Mouse (Mus musculus): Measurements from ENCODE around the gene Brpf3. TPM values are rescaled to one million over a fixed set of nuclear protein-coding genes. Genes with fewer than 3 reads are reported as not detected.
A peak's percentile ranks its signal among the peaks of the same experiment; 100 is the strongest.

Gene Brpf3
- 13.1 and 17.3 TPM in 2 replicates for polyA plus RNA-seq (2014; fragmentation: Nextera tagmentation; extraction: Ambion mirVana)

DNA sequence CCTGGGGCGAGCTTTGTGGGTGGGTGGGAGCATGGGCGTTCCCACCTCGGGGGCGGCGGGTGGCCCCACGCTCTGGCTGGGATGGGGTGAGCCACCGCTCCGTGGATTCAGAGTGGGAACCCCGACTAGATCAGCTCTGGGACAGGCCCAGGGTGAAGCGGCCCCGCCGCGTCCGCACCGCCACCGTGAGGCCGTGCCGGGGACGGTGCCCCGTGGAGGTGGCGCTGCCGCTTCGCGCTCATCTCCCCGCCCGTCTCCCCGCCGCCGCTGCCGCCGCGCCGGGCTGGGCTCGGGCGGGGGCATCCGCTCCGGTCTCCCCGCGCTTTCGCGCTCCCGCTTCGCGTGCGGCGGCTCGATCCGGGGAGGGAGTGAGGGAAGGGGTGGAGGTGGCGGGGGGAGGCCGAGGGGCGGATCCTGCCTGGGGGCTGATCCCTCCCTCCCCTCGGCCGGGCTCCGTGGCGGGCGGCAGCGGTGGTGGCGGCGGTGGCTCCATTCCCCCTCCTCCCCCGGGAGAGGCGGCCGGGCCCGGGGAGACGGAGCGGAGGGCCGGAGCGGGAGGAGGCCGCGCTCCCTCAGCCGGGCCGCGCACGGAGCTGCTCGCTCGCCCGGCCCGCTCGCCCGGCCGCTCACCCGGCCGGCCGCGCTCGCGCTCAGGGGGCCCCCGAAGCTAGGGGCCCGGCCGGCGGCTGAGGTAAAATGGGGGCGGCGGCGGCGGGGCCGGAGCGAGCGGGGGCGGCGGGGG lies at the start of gene Brpf3:
Brpf3 (plus strand) TSS at position 420 of the 742 bp plus-strand sequence.
- H3K36me3 ChIP-seq (ENCODE audit: control insufficient read depth, insufficient read depth, low read length), result no peaks in the 10 kb centered on the region
- WGBS, result under 1% methylated on average over 49 of the region's 99 CpGs
- peak within 1 kb of the TSS; percentile 97 for H3K4me3 ChIP-seq (ENCODE audit: low read depth, low read length)
- H3K27me3 ChIP-seq (ENCODE audit: control insufficient read depth, insufficient read depth, low read length), result no peaks in the 10 kb centered on the region
- peak within 1 kb of the TSS; percentile 97 for H3K27ac ChIP-seq (ENCODE audit: low read depth, low read length)
- peaks cover 12% of the 10 kb centered on the region for H3K4me1 ChIP-seq (replicated peaks; ENCODE audit: control insufficient read depth, insufficient read depth, low read length)
- ATAC-seq (replicated peaks; ENCODE audit: low FRiP score) (peak; percentile 74), DNase-seq (ENCODE audit: low spot score) (peak; percentile 92)
- H3K4me2 ChIP-seq (ENCODE audit: low read depth, low read length, severe bottlenecking), result peak within 1 kb of the TSS; percentile 99
- H3K9ac ChIP-seq (ENCODE audit: low read length), result peak within 1 kb of the TSS; percentile 100
- no peaks in the 10 kb centered on the region for H3K9me3 ChIP-seq (ENCODE audit: control insufficient read depth, low read length)

DNA sequence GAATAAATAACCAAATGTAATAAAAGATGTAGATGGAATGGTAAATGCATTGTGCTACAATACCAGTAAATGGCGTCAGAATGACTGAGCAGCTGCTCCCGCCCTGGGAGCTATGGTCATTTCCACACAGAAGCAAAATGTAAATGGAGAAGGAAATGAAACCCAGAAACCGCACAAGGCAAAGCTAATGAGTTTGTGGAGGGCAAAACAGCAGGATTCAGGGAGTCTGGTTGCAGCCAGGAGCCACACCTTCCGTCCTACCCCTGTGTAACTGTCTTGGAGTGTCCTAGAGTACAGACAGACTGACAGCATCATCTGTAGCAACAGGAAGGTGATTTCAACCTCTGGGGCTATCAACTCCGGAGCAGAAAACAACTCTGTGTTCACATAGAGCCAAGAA lies 44.4 kb upstream of the Brpf3 start:
- no peak overlapping the region for H3K4me3 ChIP-seq (ENCODE audit: low read depth, low read length)
- no peaks in the 10 kb centered on the region for H3K27me3 ChIP-seq (ENCODE audit: control insufficient read depth, insufficient read depth, low read length)
- DNase-seq (ENCODE audit: low spot score), result no peak
- H3K36me3 ChIP-seq (ENCODE audit: control insufficient read depth, insufficient read depth, low read length), result no peaks in the 10 kb centered on the region
- no peak overlapping the region for H3K9ac ChIP-seq (ENCODE audit: low read length)
- H3K4me2 ChIP-seq (ENCODE audit: low read depth, low read length, severe bottlenecking), result no peak overlapping the region
- 79% methylated on average over 5 of the region's 5 CpGs for WGBS
- no peaks in the 10 kb centered on the region for H3K4me1 ChIP-seq (replicated peaks; ENCODE audit: control insufficient read depth, insufficient read depth, low read length)
- ATAC-seq (replicated peaks; ENCODE audit: low FRiP score), result no peak
- H3K27ac ChIP-seq (ENCODE audit: low read depth, low read length), result no peak overlapping the region
- H3K9me3 ChIP-seq (ENCODE audit: control insufficient read depth, low read length), result no peaks in the 10 kb centered on the region

DNA sequence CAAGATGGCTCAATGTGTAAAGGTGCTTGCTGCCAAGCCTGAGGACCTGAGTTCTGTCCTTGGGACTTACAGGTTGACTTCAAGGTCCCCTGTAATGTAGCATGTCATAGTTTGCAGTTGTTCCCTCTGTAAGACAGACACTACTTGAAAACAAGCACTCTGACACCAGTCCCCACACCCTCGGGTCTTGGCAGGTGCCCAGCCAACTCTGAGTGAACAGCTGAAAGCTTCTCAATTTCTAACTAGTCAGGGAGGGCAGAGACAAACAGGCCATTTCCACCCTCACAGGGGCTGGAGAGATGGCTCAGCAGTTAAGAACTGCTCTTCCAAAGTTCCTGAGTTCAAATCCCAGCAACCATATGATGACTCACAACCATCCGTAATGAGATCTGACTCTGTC lies 43.4 kb upstream of the Brpf3 start:
- H3K36me3 ChIP-seq (ENCODE audit: control insufficient read depth, insufficient read depth, low read length), result no peaks in the 10 kb centered on the region
- no peaks in the 10 kb centered on the region for H3K4me1 ChIP-seq (replicated peaks; ENCODE audit: control insufficient read depth, insufficient read depth, low read length)
- no peaks in the 10 kb centered on the region for H3K27me3 ChIP-seq (ENCODE audit: control insufficient read depth, insufficient read depth, low read length)
- DNase-seq (ENCODE audit: low spot score) (no peak), ATAC-seq (replicated peaks; ENCODE audit: low FRiP score) (no peak)
- H3K9me3 ChIP-seq (ENCODE audit: control insufficient read depth, low read length), result no peaks in the 10 kb centered on the region
- H3K4me2 ChIP-seq (ENCODE audit: low read depth, low read length, severe bottlenecking), result no peak overlapping the region
- 82% methylated on average over 2 of the region's 2 CpGs for WGBS
- no peak overlapping the region for H3K27ac ChIP-seq (ENCODE audit: low read depth, low read length)
- no peak overlapping the region for H3K4me3 ChIP-seq (ENCODE audit: low read depth, low read length)
- H3K9ac ChIP-seq (ENCODE audit: low read length), result no peak overlapping the region

- WGBS, result 81% methylated on average over 8 of the region's 8 CpGs
- Histone ChIP-seq H3K4me1 (replicated peaks; ENCODE audit: control insufficient read depth, insufficient read depth, low read length) (no peaks in the 10 kb centered on the region), H3K4me3 (ENCODE audit: low read depth, low read length) (no peak overlapping the region), H3K9ac (ENCODE audit: low read length) (no peak overlapping the region), H3K27me3 (ENCODE audit: control insufficient read depth, insufficient read depth, low read length) (no peaks in the 10 kb centered on the region), H3K9me3 (ENCODE audit: control insufficient read depth, low read length) (no peaks in the 10 kb centered on the region), H3K4me2 (ENCODE audit: low read depth, low read length, severe bottlenecking) (no peak overlapping the region), H3K36me3 (ENCODE audit: control insufficient read depth, insufficient read depth, low read length) (no peaks in the 10 kb centered on the region), H3K27ac (ENCODE audit: low read depth, low read length) (no peak overlapping the region)
- DNase-seq (ENCODE audit: low spot score), result no peak
- ATAC-seq (replicated peaks; ENCODE audit: low FRiP score), result no peak
Observed at GRCm38 (mm10) chr17:28760736-28761312, 40.1 kb upstream of the Brpf3 start.

GRCm38 (mm10) chr17:28761871-28762270 lies 39.0 kb upstream of the Brpf3 start:
- Histone ChIP-seq H3K4me2 (ENCODE audit: low read depth, low read length, severe bottlenecking) (no peak overlapping the region), H3K27ac (ENCODE audit: low read depth, low read length) (no peak overlapping the region), H3K36me3 (ENCODE audit: control insufficient read depth, insufficient read depth, low read length) (no peaks in the 10 kb centered on the region), H3K4me1 (replicated peaks; ENCODE audit: control insufficient read depth, insufficient read depth, low read length) (no peaks in the 10 kb centered on the region), H3K9me3 (ENCODE audit: control insufficient read depth, low read length) (no peaks in the 10 kb centered on the region), H3K27me3 (ENCODE audit: control insufficient read depth, insufficient read depth, low read length) (no peaks in the 10 kb centered on the region), H3K9ac (ENCODE audit: low read length) (no peak overlapping the region), H3K4me3 (ENCODE audit: low read depth, low read length) (no peak overlapping the region)
- DNase-seq (ENCODE audit: low spot score) (peak; percentile 83), ATAC-seq (replicated peaks; ENCODE audit: low FRiP score) (no peak)
- WGBS, result 19% methylated on average over 3 of the region's 3 CpGs

- ATAC-seq (replicated peaks; ENCODE audit: low FRiP score) (no peak), DNase-seq (ENCODE audit: low spot score) (no peak)
- H3K4me1 ChIP-seq (replicated peaks; ENCODE audit: control insufficient read depth, insufficient read depth, low read length), result peaks cover 7% of the 10 kb centered on the region; the same call in 1 of the 2 replicates
- H3K4me3 ChIP-seq (ENCODE audit: low read depth, low read length), result no peak overlapping the region
- H3K27me3 ChIP-seq (ENCODE audit: control insufficient read depth, insufficient read depth, low read length), result peaks cover 24% of the 10 kb centered on the region
- no peaks in the 10 kb centered on the region for H3K9me3 ChIP-seq (ENCODE audit: control insufficient read depth, low read length)
- WGBS, result 69% methylated on average over 3 of the region's 3 CpGs
- H3K27ac ChIP-seq (ENCODE audit: low read depth, low read length), result no peak overlapping the region
- no peaks in the 10 kb centered on the region for H3K36me3 ChIP-seq (ENCODE audit: control insufficient read depth, insufficient read depth, low read length)
- H3K4me2 ChIP-seq (ENCODE audit: low read depth, low read length, severe bottlenecking), result no peak overlapping the region
- no peak overlapping the region for H3K9ac ChIP-seq (ENCODE audit: low read length)
Observed at GRCm38 (mm10) chr17:28766203-28766602, 34.7 kb upstream of the Brpf3 start.

DNA sequence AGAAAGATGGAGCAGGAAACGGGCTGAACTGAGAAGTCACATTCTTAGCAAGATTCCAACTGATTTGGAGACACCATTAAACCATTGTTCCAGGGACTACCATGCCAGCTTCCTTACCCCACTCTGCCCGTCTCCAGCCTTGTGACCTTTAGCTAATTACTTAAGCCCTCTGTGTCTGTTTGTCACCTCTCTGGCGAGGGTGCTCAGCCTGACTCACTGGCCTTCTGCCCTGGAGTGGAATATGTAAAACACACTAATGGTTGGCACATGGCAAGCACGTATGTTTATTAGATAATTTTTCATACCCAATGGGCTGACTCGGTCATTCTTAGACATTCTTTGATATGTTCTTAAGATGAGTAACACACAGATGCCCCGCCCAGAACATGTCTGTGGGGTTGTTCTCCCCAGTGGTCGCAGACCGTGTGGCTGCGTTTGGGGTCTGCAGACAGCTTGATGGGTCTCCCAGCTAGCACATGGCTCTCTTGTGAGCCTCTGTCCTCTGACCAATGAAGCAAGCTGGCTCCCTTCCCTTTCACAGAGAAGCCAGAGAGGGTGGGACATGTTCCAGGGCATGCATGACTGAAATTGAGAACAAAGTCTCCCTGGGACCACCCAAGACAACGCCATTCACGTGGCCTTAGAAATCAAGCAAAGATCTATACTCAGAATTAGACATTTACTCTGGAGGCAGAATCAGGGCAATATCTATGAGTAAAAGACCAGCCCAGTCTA lies 33.9 kb upstream of the Brpf3 start:
- Histone ChIP-seq H3K9ac (ENCODE audit: low read length) (no peak overlapping the region), H3K9me3 (ENCODE audit: control insufficient read depth, low read length) (no peaks in the 10 kb centered on the region), H3K27me3 (ENCODE audit: control insufficient read depth, insufficient read depth, low read length) (peaks cover 24% of the 10 kb centered on the region), H3K36me3 (ENCODE audit: control insufficient read depth, insufficient read depth, low read length) (no peaks in the 10 kb centered on the region), H3K4me2 (ENCODE audit: low read depth, low read length, severe bottlenecking) (no peak overlapping the region), H3K4me1 (replicated peaks; ENCODE audit: control insufficient read depth, insufficient read depth, low read length) (peaks cover 7% of the 10 kb centered on the region; the same call in 1 of the 2 replicates), H3K27ac (ENCODE audit: low read depth, low read length) (no peak overlapping the region), H3K4me3 (ENCODE audit: low read depth, low read length) (no peak overlapping the region)
- no peak for ATAC-seq (replicated peaks; ENCODE audit: low FRiP score)
- WGBS, result 79% methylated on average over 11 of the region's 11 CpGs
- no peak for DNase-seq (ENCODE audit: low spot score)

GRCm38 (mm10) chr17:28769121-28769874 lies 31.6 kb upstream of the Brpf3 start, which contains the start of gene Mapk13:
Gene Mapk13 (plus strand): TSS chr17:28769297.
- peak; percentile 62 for DNase-seq (ENCODE audit: low spot score)
- Histone ChIP-seq H3K27me3 (ENCODE audit: control insufficient read depth, insufficient read depth, low read length) (peaks cover 24% of the 10 kb centered on the region), H3K27ac (ENCODE audit: low read depth, low read length) (no peak within 1 kb of the TSS), H3K4me2 (ENCODE audit: low read depth, low read length, severe bottlenecking) (peak within 1 kb of the TSS; percentile 69), H3K36me3 (ENCODE audit: control insufficient read depth, insufficient read depth, low read length) (no peaks in the 10 kb centered on the region), H3K4me1 (replicated peaks; ENCODE audit: control insufficient read depth, insufficient read depth, low read length) (peaks cover 7% of the 10 kb centered on the region; the same call in 1 of the 2 replicates), H3K9ac (ENCODE audit: low read length) (peak within 1 kb of the TSS; percentile 36), H3K9me3 (ENCODE audit: control insufficient read depth, low read length) (no peaks in the 10 kb centered on the region), H3K4me3 (ENCODE audit: low read depth, low read length) (peak within 1 kb of the TSS; percentile 35)
- ATAC-seq (replicated peaks; ENCODE audit: low FRiP score), result no peak
- 2% methylated on average over 54 of the region's 58 CpGs for WGBS
